Mouse (Mus musculus) fibroblast of lung, adult 2 months (primary cell): ENCODE data around the gene Mgat2.
A peak's percentile ranks its signal among the peaks of the same experiment; 100 is the strongest.

Source experiments
- DNase-seq: peaks from one replicate; pipeline ENCODE4 v3.0.0-alpha.2; 2011; ENCODE audit warnings: low read depth

Gene Mgat2

GRCm38 (mm10) chr12:69179371-69179770 lies 4.6 kb upstream of the Mgat2 start:
- no peak for DNase-seq

- DNase-seq: no peak
Measured at GRCm38 (mm10) chr12:69181800-69182199, 2.2 kb upstream of the Mgat2 start.

- no peak for DNase-seq
Measured at GRCm38 (mm10) chr12:69184342-69185295, 662 bp downstream of the Mgat2 start.

GRCm38 (mm10) chr12:69185371-69185770 lies 1.4 kb downstream of the Mgat2 start:
- no peak for DNase-seq

- no peak for DNase-seq
Measured at GRCm38 (mm10) chr12:69186811-69187471, 3.0 kb downstream of the Mgat2 start.

- no peak for DNase-seq
Measured at GRCm38 (mm10) chr12:69190074-69190473, 6.1 kb downstream of the Mgat2 start.

- DNase-seq: no peak
Measured at GRCm38 (mm10) chr12:69190522-69190921, 6.6 kb downstream of the Mgat2 start.

- DNase-seq: no peak
Measured at GRCm38 (mm10) chr12:69191396-69191795, 7.4 kb downstream of the Mgat2 start.

GRCm38 (mm10) chr12:69192637-69193036 lies 8.7 kb downstream of the Mgat2 start:
- DNase-seq: no peak

- peak; percentile 29 for DNase-seq
Measured at GRCm38 (mm10) chr12:69196444-69197377, 12.8 kb downstream of the Mgat2 start, which contains the start of gene Gm49383. Gm49383 (minus strand) TSS chr12:69197104.

- no peak for DNase-seq
Measured at GRCm38 (mm10) chr12:69197378-69198163, 13.6 kb downstream of the Mgat2 start.

GRCm38 (mm10) chr12:69198164-69198535 lies 14.2 kb downstream of the Mgat2 start, which contains the start of gene Dnaaf2:
Dnaaf2 (minus strand) TSS chr12:69198429.
- DNase-seq: no peak

- DNase-seq: no peak
Measured at GRCm38 (mm10) chr12:69198985-69199384, 15.0 kb downstream of the Mgat2 start.

GRCm38 (mm10) chr12:69204052-69204833 lies 20.3 kb downstream of the Mgat2 start, which contains the start of gene Gm49384:
Gm49384 (minus strand) TSS chr12:69204267.
- DNase-seq: no peak

- no peak for DNase-seq
Measured at GRCm38 (mm10) chr12:69207396-69207795, 23.4 kb downstream of the Mgat2 start.

- no peak for DNase-seq
Measured at GRCm38 (mm10) chr12:69207926-69208325, 24.0 kb downstream of the Mgat2 start.

- no peak for DNase-seq
Measured at GRCm38 (mm10) chr12:69208520-69208919, 24.6 kb downstream of the Mgat2 start.

GRCm38 (mm10) chr12:69210056-69210979 lies 26.4 kb downstream of the Mgat2 start:
- DNase-seq: no peak

- no peak for DNase-seq
Measured at GRCm38 (mm10) chr12:69211057-69211456, 27.1 kb downstream of the Mgat2 start.
